Mouse (Mus musculus): Measurements from ENCODE around the gene Abr. TPM values are rescaled to one million over a fixed set of nuclear protein-coding genes. Genes with fewer than 3 reads are reported as not detected.

The Abr gene
- total and polyA plus RNA-seq, 3 experiments = 3.8 to 8.8 TPM; not detected in 1

DNA sequence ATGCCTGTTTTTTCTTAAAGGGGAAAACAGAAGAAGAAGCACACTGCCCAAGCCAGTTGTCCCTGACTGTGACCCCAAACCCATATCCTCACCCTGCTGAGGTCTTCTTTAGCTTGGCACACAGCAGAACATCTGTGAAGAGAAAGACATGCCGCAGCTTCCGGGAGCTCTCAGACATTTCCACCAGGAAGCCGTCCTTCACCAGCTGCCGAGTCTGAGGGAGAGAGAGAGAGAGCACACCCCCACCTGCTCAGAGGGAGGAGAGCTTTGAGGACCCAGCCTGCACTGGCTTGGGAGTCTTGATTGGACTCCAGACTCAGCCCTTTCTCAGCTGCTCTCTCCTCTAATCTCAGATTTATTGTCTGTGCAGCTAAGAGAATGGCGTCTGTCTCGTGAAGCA, 160.9 kb downstream of the Abr start:
- DNase-seq (ENCODE audit: low read depth, low spot score) = no peak
- no peaks in the 10 kb centered on the region for H3K79me2 ChIP-seq (ENCODE audit: control insufficient read depth, insufficient read depth, low read length, poor library complexity)
- no peaks in the 10 kb centered on the region for H3K4me1 ChIP-seq (ENCODE audit: control insufficient read depth in 1 of 2, insufficient read depth in 2 of 2, low read length in 2 of 2)
- no peaks in the 10 kb centered on the region for H3K27me3 ChIP-seq (ENCODE audit: control insufficient read depth in 1 of 2, insufficient read depth in 2 of 2, low read length in 2 of 2)
- no peak overlapping the region for H3K27ac ChIP-seq (ENCODE audit: control insufficient read depth, low read depth, low read length)
- no peak overlapping the region for H3K4me3 ChIP-seq (ENCODE audit: control insufficient read depth in 1 of 2, insufficient read depth in 1 of 2, low read depth in 2 of 2, low read length in 2 of 2)
- H3K36me3 ChIP-seq (ENCODE audit: control insufficient read depth in 1 of 2, insufficient read depth in 2 of 2, low read length in 2 of 2) = no peaks in the 10 kb centered on the region
- TF ChIP-seq MXI1 (IDR thresholded peaks at IDR 0.05; ENCODE audit: low read depth, low read length) (no peak), TBP (IDR thresholded peaks at IDR 0.05; ENCODE audit: low read depth, low read length) (no peak), BHLHE40 (IDR thresholded peaks at IDR 0.05; ENCODE audit: borderline replicate concordance, low read depth, low read length) (no peak), HCFC1 (IDR thresholded peaks at IDR 0.05; ENCODE audit: low read depth, low read length) (no peak), RCOR1 (IDR thresholded peaks at IDR 0.05; ENCODE audit: low read depth, low read length) (no peak), KAT2A (conservative IDR thresholded peaks at IDR 0.05; ENCODE audit: low read depth, low read length) (no peak), MAX (IDR thresholded peaks at IDR 0.05; ENCODE audit: low read length) (no peak), GATA1 (IDR thresholded peaks at IDR 0.05; ENCODE audit: low read depth, low read length) (no peak), GABPA (IDR thresholded peaks at IDR 0.05; ENCODE audit: low read depth, low read length) (no peak), ZKSCAN1 (IDR thresholded peaks at IDR 0.05; ENCODE audit: low read depth, low read length) (no peak)
- no peak overlapping the region for H3K9ac ChIP-seq (ENCODE audit: control insufficient read depth, low read depth, low read length, poor library complexity, severe bottlenecking)
- no peaks in the 10 kb centered on the region for H3K9me3 ChIP-seq (replicated peaks; ENCODE audit: insufficient read depth, low read length)

DNA sequence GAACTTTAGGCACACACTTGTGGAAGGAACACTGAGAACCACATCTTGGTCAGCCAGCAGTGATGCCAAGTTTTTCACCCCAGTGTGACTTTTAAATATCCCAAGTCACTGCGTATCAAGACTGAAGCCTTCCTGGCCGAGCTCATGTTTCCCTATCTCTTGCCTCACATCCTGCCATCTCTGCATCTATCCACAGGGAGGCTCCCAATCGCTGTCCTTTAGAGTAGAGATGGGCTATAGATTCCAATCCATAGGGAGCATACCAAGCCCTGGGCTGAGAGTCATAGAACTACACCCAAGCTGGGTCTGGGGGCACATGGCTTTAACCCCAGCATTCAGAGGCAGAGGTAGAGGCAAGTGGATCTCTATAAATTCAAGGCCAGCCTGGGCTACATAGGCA, 162.6 kb downstream of the Abr start:
- TF ChIP-seq E2F4 (IDR thresholded peaks at IDR 0.05; ENCODE audit: borderline replicate concordance, low read depth, low read length) = no peak
- TF ChIP-seq RAD21 (IDR thresholded peaks at IDR 0.05; ENCODE audit: low read depth, low read length) = no peak
- Histone ChIP-seq H3K27ac (ENCODE audit: control insufficient read depth, low read depth, low read length) (no peak overlapping the region), H3K9ac (ENCODE audit: control insufficient read depth, low read depth, low read length, poor library complexity, severe bottlenecking) (no peak overlapping the region), H3K9me3 (replicated peaks; ENCODE audit: insufficient read depth, low read length) (no peaks in the 10 kb centered on the region), H3K79me2 (ENCODE audit: control insufficient read depth, insufficient read depth, low read length, poor library complexity) (no peaks in the 10 kb centered on the region), H3K27me3 (ENCODE audit: control insufficient read depth in 1 of 2, insufficient read depth in 2 of 2, low read length in 2 of 2) (no peaks in the 10 kb centered on the region), H3K36me3 (ENCODE audit: control insufficient read depth in 1 of 2, insufficient read depth in 2 of 2, low read length in 2 of 2) (no peaks in the 10 kb centered on the region), H3K4me3 (ENCODE audit: control insufficient read depth in 1 of 2, insufficient read depth in 1 of 2, low read depth in 2 of 2, low read length in 2 of 2) (no peak overlapping the region), H3K4me1 (ENCODE audit: control insufficient read depth in 1 of 2, insufficient read depth in 2 of 2, low read length in 2 of 2) (no peaks in the 10 kb centered on the region)
- no peak for DNase-seq (ENCODE audit: low read depth, low spot score)

DNA sequence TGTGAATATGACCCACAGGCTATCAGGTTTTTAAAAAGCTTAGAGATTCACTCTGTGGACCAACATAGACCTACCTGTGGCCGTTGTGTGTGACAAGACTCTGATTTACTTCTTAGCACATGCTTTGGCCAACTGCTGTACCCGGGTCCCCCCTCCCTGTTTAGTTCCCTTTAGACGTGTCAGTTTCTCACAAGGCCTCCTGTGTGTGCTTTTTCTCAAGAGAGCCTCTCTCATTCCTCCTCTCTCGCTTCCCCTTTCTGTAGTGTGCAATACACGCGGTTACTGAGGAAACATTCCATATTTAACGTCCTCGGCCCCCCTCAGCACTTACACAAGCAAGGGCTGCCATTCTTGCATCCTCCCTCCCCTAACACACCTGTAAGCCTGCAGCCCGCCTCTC, 163.4 kb downstream of the Abr start:
- H3K27me3 ChIP-seq (ENCODE audit: control insufficient read depth in 1 of 2, insufficient read depth in 2 of 2, low read length in 2 of 2) = no peaks in the 10 kb centered on the region
- no peak for DNase-seq (ENCODE audit: low read depth, low spot score)
- no peak overlapping the region for H3K9ac ChIP-seq (ENCODE audit: control insufficient read depth, low read depth, low read length, poor library complexity, severe bottlenecking)
- H3K27ac ChIP-seq (ENCODE audit: control insufficient read depth, low read depth, low read length) = no peak overlapping the region
- no peaks in the 10 kb centered on the region for H3K79me2 ChIP-seq (ENCODE audit: control insufficient read depth, insufficient read depth, low read length, poor library complexity)
- no peaks in the 10 kb centered on the region for H3K9me3 ChIP-seq (replicated peaks; ENCODE audit: insufficient read depth, low read length)
- no peak for TF ChIP-seq KAT2A (conservative IDR thresholded peaks at IDR 0.05; ENCODE audit: low read depth, low read length)
- no peak for TF ChIP-seq MAX (IDR thresholded peaks at IDR 0.05; ENCODE audit: low read length)
- no peak for TF ChIP-seq USF2 (IDR thresholded peaks at IDR 0.05; ENCODE audit: borderline replicate concordance in 1 of 2, insufficient read depth in 1 of 2, low read depth in 1 of 2, low read length in 2 of 2)
- TF ChIP-seq JUND (IDR thresholded peaks at IDR 0.05; ENCODE audit: low read depth, low read length) = no peak
- no peak for TF ChIP-seq RAD21 (IDR thresholded peaks at IDR 0.05; ENCODE audit: low read depth, low read length)
- no peak for TF ChIP-seq ZNF384 (IDR thresholded peaks at IDR 0.05; ENCODE audit: low read depth, low read length)
- TF ChIP-seq ZC3H11A (IDR thresholded peaks at IDR 0.05; ENCODE audit: low read depth, low read length) = no peak
- no peak for TF ChIP-seq MYB (IDR thresholded peaks at IDR 0.05; ENCODE audit: low read depth, low read length)
- no peak for TF ChIP-seq POLR2A (IDR thresholded peaks at IDR 0.05; ENCODE audit: control insufficient read depth in 1 of 2, insufficient read depth in 1 of 2, low read depth in 1 of 2, low read length in 2 of 2, poor library complexity in 1 of 2)
- no peak for TF ChIP-seq GATA1 (IDR thresholded peaks at IDR 0.05; ENCODE audit: low read depth, low read length)
- TF ChIP-seq TBP (IDR thresholded peaks at IDR 0.05; ENCODE audit: low read depth, low read length) = no peak
- no peak for TF ChIP-seq CHD1 (IDR thresholded peaks at IDR 0.05; ENCODE audit: low read depth, low read length)
- TF ChIP-seq ZMIZ1 (IDR thresholded peaks at IDR 0.05; ENCODE audit: low read depth, low read length) = no peak
- no peak for TF ChIP-seq MEF2A (IDR thresholded peaks at IDR 0.05; ENCODE audit: extremely low read depth, insufficient replicate concordance, low read depth, low read length, poor library complexity, severe bottlenecking)
- TF ChIP-seq UBTF (IDR thresholded peaks at IDR 0.05; ENCODE audit: borderline replicate concordance, insufficient read depth, low read depth, low read length) = no peak
- H3K36me3 ChIP-seq (ENCODE audit: control insufficient read depth in 1 of 2, insufficient read depth in 2 of 2, low read length in 2 of 2) = no peaks in the 10 kb centered on the region
- no peak overlapping the region for H3K4me3 ChIP-seq (ENCODE audit: control insufficient read depth in 1 of 2, insufficient read depth in 1 of 2, low read depth in 2 of 2, low read length in 2 of 2)
- no peaks in the 10 kb centered on the region for H3K4me1 ChIP-seq (ENCODE audit: control insufficient read depth in 1 of 2, insufficient read depth in 2 of 2, low read length in 2 of 2)

Data from MEL (cell line).